Mouse (Mus musculus) neural tube, embryonic 12.5 days (tissue): Measurements from ENCODE around the gene Mat1a. TPM values are rescaled to one million over a fixed set of nuclear protein-coding genes. Genes with fewer than 3 reads are reported as not detected.

ENCODE experiments used
- ATAC-seq: fragments of 200-750 bp; cut with Nextera tagmentation; 2 replicates; pipeline ENCODE4 v1.8.0; 2017; ENCODE audit warnings: low read depth, mild to moderate bottlenecking, moderate TSS enrichment, moderate library complexity; ENCODE audit not compliant: low FRiP score
- H3K27ac ChIP-seq: fragments of 300-500 bp; sonication (generic); 2 replicates; pipeline ENCODE4 v1.5.1; 2016
- H3K27me3 ChIP-seq: fragments of 300-500 bp; sonication (generic); replicated peaks from 2 replicates; pipeline ENCODE4 v1.6.1; 2016; ENCODE audit warnings: mild to moderate bottlenecking
- H3K36me3 ChIP-seq: fragments of 300-500 bp; sonication (generic); 2 replicates; pipeline ENCODE4 v1.6.1; 2016; ENCODE audit warnings: mild to moderate bottlenecking
- H3K4me1 ChIP-seq: fragments of 300-500 bp; sonication (generic); 2 replicates; pipeline ENCODE4 v1.6.1; 2016
- H3K4me2 ChIP-seq: fragments of 300-500 bp; sonication (generic); replicated peaks from 2 replicates; pipeline ENCODE4 v1.6.1; 2016; ENCODE audit warnings: mild to moderate bottlenecking
- H3K4me3 ChIP-seq: fragments of 300-500 bp; sonication (generic); 2 replicates; pipeline ENCODE4 v1.5.1; 2016
- H3K9ac ChIP-seq: fragments of 300-500 bp; sonication (generic); 2 replicates; pipeline ENCODE4 v1.6.1; 2016; ENCODE audit warnings: mild to moderate bottlenecking
- H3K9me3 ChIP-seq: fragments of 300-500 bp; sonication (generic); 2 replicates; pipeline ENCODE4 v1.6.1; 2016; ENCODE audit warnings: mild to moderate bottlenecking
- WGBS: fragments of 180-500 bp; shearing (Covaris S2); methylation state at CpG from one replicate; pipeline ENCODE4 v1.1.7; 2016; 5-methylcytosine and 5-hydroxymethylcytosine counted together
- polyA plus RNA-seq: library from polyadenylated mRNA; unstranded; fragments of >200 nt; fragmentation: Nextera tagmentation; extraction: Ambion mirVana; gene quantifications from 2 replicates; pipeline ENCODE4 v1.2.1, GENCODE M21; 2016

Mat1a gene
- polyA plus RNA-seq, 1 experiment from 2014 or later, result not detected

GRCm38 (mm10) chr14:41098726-41099125, 6.1 kb upstream of the Mat1a start:
- H3K9me3 ChIP-seq, result no peaks in the 10 kb centered on the region
- 82% methylated on average over 1 of the region's 1 CpGs for WGBS
- no peak overlapping the region for H3K9ac ChIP-seq
- H3K36me3 ChIP-seq, result no peaks in the 10 kb centered on the region
- H3K4me1 ChIP-seq, result no peaks in the 10 kb centered on the region
- no peak for ATAC-seq
- no peak overlapping the region for H3K4me2 ChIP-seq
- no peak overlapping the region for H3K4me3 ChIP-seq
- no peak overlapping the region for H3K27ac ChIP-seq
- no peaks in the 10 kb centered on the region for H3K27me3 ChIP-seq

- no peaks in the 10 kb centered on the region for H3K4me1 ChIP-seq
- no peak for ATAC-seq
- no peak overlapping the region for H3K9ac ChIP-seq
- H3K9me3 ChIP-seq, result no peaks in the 10 kb centered on the region
- no peaks in the 10 kb centered on the region for H3K27me3 ChIP-seq
- H3K27ac ChIP-seq, result no peak overlapping the region
- no peak overlapping the region for H3K4me3 ChIP-seq
- no peak overlapping the region for H3K4me2 ChIP-seq
- no peaks in the 10 kb centered on the region for H3K36me3 ChIP-seq
- WGBS, result 88% methylated on average over 3 of the region's 3 CpGs
These were observed 4.1 kb upstream of the Mat1a start for GRCm38 (mm10) chr14:41100712-41101111.

- Histone ChIP-seq H3K27ac (no peak overlapping the region), H3K9me3 (no peaks in the 10 kb centered on the region), H3K4me2 (no peak overlapping the region), H3K36me3 (no peaks in the 10 kb centered on the region), H3K4me1 (no peaks in the 10 kb centered on the region), H3K4me3 (no peak overlapping the region), H3K9ac (no peak overlapping the region), H3K27me3 (no peaks in the 10 kb centered on the region)
- ATAC-seq, result no peak
- WGBS, result 89% methylated on average over 5 of the region's 5 CpGs
These were observed 3.6 kb upstream of the Mat1a start for GRCm38 (mm10) chr14:41101242-41101641.

- Histone ChIP-seq H3K4me3 (no peak overlapping the region), H3K9ac (no peak overlapping the region), H3K4me1 (no peaks in the 10 kb centered on the region), H3K9me3 (no peaks in the 10 kb centered on the region), H3K4me2 (no peak overlapping the region), H3K27ac (no peak overlapping the region), H3K36me3 (no peaks in the 10 kb centered on the region), H3K27me3 (no peaks in the 10 kb centered on the region)
- ATAC-seq, result no peak
- WGBS, result 93% methylated on average over 2 of the region's 2 CpGs
These were observed 2.6 kb upstream of the Mat1a start for GRCm38 (mm10) chr14:41102269-41102668.

- no peak for ATAC-seq
- no peak overlapping the region for H3K4me2 ChIP-seq
- H3K4me3 ChIP-seq, result no peak overlapping the region
- H3K27ac ChIP-seq, result no peak overlapping the region
- no peaks in the 10 kb centered on the region for H3K36me3 ChIP-seq
- H3K9ac ChIP-seq, result no peak overlapping the region
- no peaks in the 10 kb centered on the region for H3K27me3 ChIP-seq
- H3K4me1 ChIP-seq, result no peaks in the 10 kb centered on the region
- no peaks in the 10 kb centered on the region for H3K9me3 ChIP-seq
- 85% methylated on average over 7 of the region's 7 CpGs for WGBS
These were observed 6.3 kb downstream of the Mat1a start for GRCm38 (mm10) chr14:41111031-41111668.

GRCm38 (mm10) chr14:41112944-41113343, 8.1 kb downstream of the Mat1a start:
- WGBS, result 79% methylated on average over 4 of the region's 4 CpGs
- Histone ChIP-seq H3K4me2 (no peak overlapping the region), H3K27ac (no peak overlapping the region), H3K27me3 (no peaks in the 10 kb centered on the region), H3K9ac (no peak overlapping the region), H3K36me3 (no peaks in the 10 kb centered on the region), H3K4me1 (no peaks in the 10 kb centered on the region), H3K4me3 (no peak overlapping the region), H3K9me3 (no peaks in the 10 kb centered on the region)
- ATAC-seq, result no peak

GRCm38 (mm10) chr14:41116271-41116670, 11.4 kb downstream of the Mat1a start:
- H3K4me1 ChIP-seq, result no peaks in the 10 kb centered on the region
- no peak for ATAC-seq
- H3K4me2 ChIP-seq, result no peak overlapping the region
- H3K4me3 ChIP-seq, result no peak overlapping the region
- H3K27ac ChIP-seq, result no peak overlapping the region
- no peak overlapping the region for H3K9ac ChIP-seq
- H3K36me3 ChIP-seq, result no peaks in the 10 kb centered on the region
- 85% methylated on average over 3 of the region's 3 CpGs for WGBS
- H3K27me3 ChIP-seq, result no peaks in the 10 kb centered on the region
- H3K9me3 ChIP-seq, result no peaks in the 10 kb centered on the region

GRCm38 (mm10) chr14:41124683-41125082, 19.8 kb downstream of the Mat1a start:
- ATAC-seq, result no peak
- Histone ChIP-seq H3K9ac (no peak overlapping the region), H3K4me2 (no peak overlapping the region), H3K4me1 (no peaks in the 10 kb centered on the region), H3K4me3 (no peak overlapping the region), H3K36me3 (no peaks in the 10 kb centered on the region), H3K27me3 (no peaks in the 10 kb centered on the region), H3K27ac (no peak overlapping the region), H3K9me3 (no peaks in the 10 kb centered on the region)
- 88% methylated on average over 5 of the region's 5 CpGs for WGBS

GRCm38 (mm10) chr14:41127997-41128396, 23.2 kb downstream of the Mat1a start:
- no peaks in the 10 kb centered on the region for H3K36me3 ChIP-seq
- no peak overlapping the region for H3K4me2 ChIP-seq
- no peak overlapping the region for H3K4me3 ChIP-seq
- no peak overlapping the region for H3K9ac ChIP-seq
- WGBS, result 29% methylated on average over 4 of the region's 4 CpGs
- H3K9me3 ChIP-seq, result no peaks in the 10 kb centered on the region
- ATAC-seq, result no peak
- H3K4me1 ChIP-seq, result no peaks in the 10 kb centered on the region
- no peaks in the 10 kb centered on the region for H3K27me3 ChIP-seq
- no peak overlapping the region for H3K27ac ChIP-seq

- ATAC-seq, result no peak
- no peak within 1 kb of the TSS for H3K27ac ChIP-seq
- no peak within 1 kb of the TSS for H3K9ac ChIP-seq
- no peaks in the 10 kb centered on the region for H3K9me3 ChIP-seq
- WGBS, result 88% methylated on average over 7 of the region's 7 CpGs
- no peaks in the 10 kb centered on the region for H3K27me3 ChIP-seq
- no peaks in the 10 kb centered on the region for H3K36me3 ChIP-seq
- no peak within 1 kb of the TSS for H3K4me3 ChIP-seq
- no peaks in the 10 kb centered on the region for H3K4me1 ChIP-seq
- H3K4me2 ChIP-seq, result no peak within 1 kb of the TSS
These were observed 26.7 kb downstream of the Mat1a start, which contains the start of gene Sftpa1 for GRCm38 (mm10) chr14:41131540-41131939. Gene Sftpa1, plus strand, starts transcription at chr14:41131782.

- ATAC-seq, result no peak
- Histone ChIP-seq H3K9me3 (no peaks in the 10 kb centered on the region), H3K9ac (no peak overlapping the region), H3K4me1 (no peaks in the 10 kb centered on the region), H3K36me3 (no peaks in the 10 kb centered on the region), H3K27ac (no peak overlapping the region), H3K27me3 (no peaks in the 10 kb centered on the region), H3K4me2 (no peak overlapping the region), H3K4me3 (no peak overlapping the region)
These were observed 32.2 kb downstream of the Mat1a start for GRCm38 (mm10) chr14:41137006-41137405.

GRCm38 (mm10) chr14:41140686-41141085, 35.9 kb downstream of the Mat1a start:
- Histone ChIP-seq H3K36me3 (no peaks in the 10 kb centered on the region), H3K27me3 (no peaks in the 10 kb centered on the region), H3K9ac (no peak overlapping the region), H3K4me1 (no peaks in the 10 kb centered on the region), H3K4me3 (no peak overlapping the region), H3K27ac (no peak overlapping the region), H3K4me2 (no peak overlapping the region), H3K9me3 (no peaks in the 10 kb centered on the region)
- no peak for ATAC-seq
- 85% methylated on average over 1 of the region's 1 CpGs for WGBS

- 69% methylated on average over 6 of the region's 6 CpGs for WGBS
- Histone ChIP-seq H3K4me1 (no peaks in the 10 kb centered on the region), H3K4me3 (no peak overlapping the region), H3K9me3 (no peaks in the 10 kb centered on the region), H3K4me2 (no peak overlapping the region), H3K27me3 (no peaks in the 10 kb centered on the region), H3K27ac (no peak overlapping the region), H3K36me3 (no peaks in the 10 kb centered on the region), H3K9ac (no peak overlapping the region)
- ATAC-seq, result no peak
These were observed 41.2 kb downstream of the Mat1a start for GRCm38 (mm10) chr14:41146035-41146434.
